Mouse (Mus musculus): ENCODE data around the gene Vopp1. TPM values are rescaled to one million over a fixed set of nuclear protein-coding genes. Genes with fewer than 3 reads are reported as not detected.

Vopp1 gene
- polyA plus RNA-seq (2014; fragmentation: Illumina TruSeq; extraction: RNeasy Lipid Tissue Mini Kit (QIAGEN cat#74804); ENCODE audit: low replicate concordance), result 22.5 TPM

GRCm38 (mm10) chr6:57824422-57825258 is at the start of gene Vopp1:
Vopp1 (minus strand) TSS chr6:57825159.

GRCm38 (mm10) chr6:57850286-57850685 is 25.3 kb upstream of the Vopp1 start, which contains the start of gene Vmn1r21:
Vmn1r21 (minus strand) TSS chr6:57850343.

GRCm38 (mm10) chr6:57702376-57702742 is 122.6 kb downstream of the Vopp1 start, which contains the start of gene Lancl2:
Lancl2 (plus strand) TSS chr6:57702540.

GRCm38 (mm10) chr6:57691467-57692261 is 133.3 kb downstream of the Vopp1 start, which contains the start of gene Pyurf:
Pyurf (minus strand) TSS chr6:57692078.

Other genes with a start within 250 kb of the Vopp1 start
- gene Herc6, start 244.2 kb downstream of the Vopp1 start, polyA plus RNA-seq (2014; fragmentation: Illumina TruSeq; extraction: RNeasy Lipid Tissue Mini Kit (QIAGEN cat#74804); ENCODE audit: low replicate concordance), result 45.3 TPM
- gene Pyurf, start 133.1 kb downstream of the Vopp1 start, polyA plus RNA-seq (2014; fragmentation: Illumina TruSeq; extraction: RNeasy Lipid Tissue Mini Kit (QIAGEN cat#74804); ENCODE audit: low replicate concordance), result 17.6 TPM
- gene Lancl2, start 122.6 kb downstream of the Vopp1 start, polyA plus RNA-seq (2014; fragmentation: Illumina TruSeq; extraction: RNeasy Lipid Tissue Mini Kit (QIAGEN cat#74804); ENCODE audit: low replicate concordance), result 15.5 TPM
- gene Vmn1r21, start 25.2 kb upstream of the Vopp1 start, polyA plus RNA-seq (2014; fragmentation: Illumina TruSeq; extraction: RNeasy Lipid Tissue Mini Kit (QIAGEN cat#74804); ENCODE audit: low replicate concordance), result not detected
- not detected for gene Vmn1r22, start 82.9 kb upstream of the Vopp1 start, polyA plus RNA-seq (2014; fragmentation: Illumina TruSeq; extraction: RNeasy Lipid Tissue Mini Kit (QIAGEN cat#74804); ENCODE audit: low replicate concordance)
- gene Vmn1r23, start 101.7 kb upstream of the Vopp1 start, polyA plus RNA-seq (2014; fragmentation: Illumina TruSeq; extraction: RNeasy Lipid Tissue Mini Kit (QIAGEN cat#74804); ENCODE audit: low replicate concordance), result not detected
- gene Vmn1r24, start 136.3 kb upstream of the Vopp1 start, polyA plus RNA-seq (2014; fragmentation: Illumina TruSeq; extraction: RNeasy Lipid Tissue Mini Kit (QIAGEN cat#74804); ENCODE audit: low replicate concordance), result not detected
- not detected for gene Vmn1r25, start 155.7 kb upstream of the Vopp1 start, polyA plus RNA-seq (2014; fragmentation: Illumina TruSeq; extraction: RNeasy Lipid Tissue Mini Kit (QIAGEN cat#74804); ENCODE audit: low replicate concordance)
- gene Vmn1r26, start 190.0 kb upstream of the Vopp1 start, polyA plus RNA-seq (2014; fragmentation: Illumina TruSeq; extraction: RNeasy Lipid Tissue Mini Kit (QIAGEN cat#74804); ENCODE audit: low replicate concordance), result not detected